Mouse (Mus musculus): ENCODE measurements around the gene Agap1.
"Not testable (repeated sequence)": the region's sequence is repeated elsewhere in the genome, so short reads cannot be mapped to it uniquely, and the experiment has no call there.

The Agap1 gene

DNA sequence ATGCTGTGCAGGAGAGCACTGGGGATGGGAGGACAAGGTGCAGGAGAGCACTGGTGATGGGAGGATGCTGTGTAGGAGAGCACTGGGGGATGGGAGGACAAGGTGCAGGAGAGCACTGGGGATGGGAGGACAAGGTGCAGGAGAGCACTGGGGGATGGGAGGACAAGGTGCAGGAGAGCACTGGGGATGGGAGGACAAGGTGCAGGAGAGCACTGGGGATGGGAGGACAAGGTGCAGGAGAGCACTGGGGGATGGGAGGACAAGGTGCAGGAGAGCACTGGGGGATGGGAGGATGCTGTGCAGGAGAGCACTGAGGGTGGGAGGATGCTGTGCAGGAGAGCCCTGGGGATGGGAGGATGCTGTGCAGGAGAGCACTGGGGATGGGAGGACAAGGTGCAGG, 47.3 kb downstream of the Agap1 start:
- not testable (repeated sequence) for DNase-seq (ENCODE audit: low spot score)

DNA sequence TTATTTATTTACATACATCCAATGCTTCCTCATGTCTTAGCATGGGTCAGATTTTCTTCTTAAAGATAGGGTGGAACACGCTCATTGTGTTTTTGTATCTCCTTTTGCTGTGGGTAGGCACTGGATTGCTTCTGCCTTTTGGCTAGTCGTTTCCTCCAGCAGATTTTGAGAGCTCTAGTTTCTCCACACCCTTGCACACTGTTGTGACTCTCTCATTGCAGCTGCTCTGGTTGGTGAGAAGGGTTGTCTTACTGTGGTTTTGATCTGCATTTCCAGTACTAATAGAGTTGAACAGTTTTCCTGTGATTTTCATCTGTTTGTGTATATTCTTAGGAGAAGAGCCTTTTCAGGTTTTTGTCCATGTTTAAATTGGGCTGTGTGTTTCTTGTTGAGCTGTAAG, 54.6 kb downstream of the Agap1 start:
- DNase-seq (ENCODE audit: low spot score), result no peak

- DNase-seq (ENCODE audit: low spot score), result no peak
These were observed 55.2 kb downstream of the Agap1 start for GRCm38 (mm10) chr1:89509763-89510340.

DNA sequence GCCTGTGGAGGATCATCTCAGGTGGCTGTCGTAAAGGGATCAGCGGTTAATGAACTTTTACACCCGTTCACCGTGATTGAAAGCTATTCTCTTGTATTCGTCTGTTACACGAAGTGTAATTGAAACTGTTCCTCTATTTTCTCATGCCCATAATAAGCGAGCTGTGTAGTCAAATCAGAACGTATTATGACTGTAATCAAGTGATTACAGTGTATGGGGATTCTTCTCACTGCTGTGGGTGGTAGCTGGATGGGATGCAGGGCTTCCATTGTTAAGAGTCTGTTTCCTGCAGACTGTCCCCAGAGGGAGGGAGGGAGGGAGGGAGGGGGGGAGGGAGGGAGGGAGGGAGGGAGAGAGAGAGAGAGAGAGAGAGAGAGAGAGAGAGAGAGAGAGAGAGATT, 56.1 kb downstream of the Agap1 start:
- no peak for DNase-seq (ENCODE audit: low spot score)

DNA sequence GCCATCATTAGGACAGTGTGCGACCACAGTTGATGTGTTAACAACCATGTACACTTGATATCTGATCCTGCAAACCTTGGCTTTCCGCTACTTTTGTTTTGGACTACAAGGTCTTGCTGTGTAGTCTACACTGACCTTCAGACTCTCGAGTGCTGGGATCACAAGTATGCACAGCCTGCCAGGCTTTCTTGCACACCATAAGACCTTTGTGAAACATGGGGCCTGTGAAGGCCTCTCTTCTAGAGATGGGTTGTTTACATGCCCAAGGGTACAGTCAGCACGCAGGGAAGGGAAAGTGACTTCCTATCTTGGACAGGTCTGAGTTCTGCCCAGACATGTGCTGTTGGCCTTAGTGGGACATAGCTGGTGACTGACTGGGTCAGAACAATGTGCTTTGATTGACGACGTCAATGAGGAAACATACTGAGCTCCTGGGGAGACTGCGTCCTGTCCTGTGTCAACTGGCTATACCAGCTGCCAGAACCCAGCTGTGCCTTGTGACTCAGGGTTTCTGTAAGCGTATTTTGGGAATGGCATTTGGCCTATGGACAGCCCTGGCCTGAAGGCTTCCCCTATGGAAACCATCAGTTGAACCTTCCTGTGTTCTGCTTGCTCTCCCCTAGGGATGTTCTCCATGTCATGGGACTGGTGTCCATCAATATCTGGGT, 59.1 kb downstream of the Agap1 start:
- DNase-seq (ENCODE audit: low spot score), result no peak

DNA sequence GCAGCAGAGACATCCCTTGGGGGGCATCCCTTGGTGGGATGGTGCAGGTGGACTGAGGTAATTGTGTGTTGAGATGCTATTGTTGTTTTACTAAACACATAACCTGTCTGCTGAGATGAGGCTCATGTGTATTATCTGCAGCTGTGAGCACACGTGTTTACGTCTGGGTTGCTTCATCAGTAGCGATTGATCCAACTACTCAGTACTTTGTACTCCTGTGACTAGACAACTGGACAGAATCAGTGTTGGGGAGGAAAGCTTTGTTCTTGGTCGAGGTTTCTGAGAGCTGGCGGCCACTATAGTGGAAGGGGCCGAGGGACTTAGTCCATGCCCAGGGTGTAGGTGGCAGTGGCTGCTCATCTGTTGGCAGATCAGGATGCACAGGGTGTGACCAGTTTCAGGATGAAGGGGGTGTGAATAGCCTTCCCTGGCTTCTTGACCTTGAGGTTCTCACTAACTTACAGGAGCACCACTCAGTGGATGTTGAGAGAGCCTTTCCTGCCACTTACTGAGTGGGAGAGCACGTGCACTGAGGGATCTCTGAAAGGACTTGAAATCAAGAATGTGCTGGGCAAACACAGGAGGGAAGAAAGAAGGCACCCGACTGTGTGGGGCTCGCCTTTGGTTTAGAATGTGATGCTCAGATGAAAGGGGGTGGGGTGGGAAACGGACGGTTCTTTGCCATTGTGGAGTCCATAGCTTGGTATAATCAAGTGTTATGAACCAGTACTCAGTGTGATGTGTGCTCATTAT, 61.4 kb downstream of the Agap1 start:
- DNase-seq (ENCODE audit: low spot score), result no peak

- no peak for DNase-seq (ENCODE audit: low spot score)
These were observed 63.2 kb downstream of the Agap1 start for GRCm38 (mm10) chr1:89517817-89518216.

- DNase-seq (ENCODE audit: low spot score), result no peak
These were observed 65.5 kb downstream of the Agap1 start for GRCm38 (mm10) chr1:89519914-89520643.

DNA sequence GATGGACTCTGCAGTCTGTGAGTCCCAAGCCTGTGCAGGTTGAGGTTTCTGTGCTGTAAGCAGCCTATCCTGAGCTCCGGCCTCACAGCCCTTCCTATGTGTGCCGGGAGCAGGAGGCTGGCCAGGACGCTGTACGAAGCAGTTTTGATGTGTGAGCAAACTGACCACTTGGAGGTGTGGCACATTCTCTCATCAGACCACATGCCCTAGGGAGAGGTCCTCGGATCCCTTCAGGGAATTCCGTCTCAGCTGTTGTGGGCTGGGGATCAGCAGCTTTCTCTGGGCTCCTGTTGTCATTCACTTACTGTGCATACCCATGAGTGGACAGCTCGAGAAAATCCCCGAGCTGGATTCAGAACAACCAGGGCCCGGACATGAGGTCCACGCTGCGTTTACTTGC, 66.8 kb downstream of the Agap1 start:
- DNase-seq (ENCODE audit: low spot score), result no peak

GRCm38 (mm10) chr1:89521935-89522535, 67.4 kb downstream of the Agap1 start:
- DNase-seq (ENCODE audit: low spot score), result no peak

- peak; percentile 93 for DNase-seq (ENCODE audit: low spot score)
These were observed 69.8 kb downstream of the Agap1 start for GRCm38 (mm10) chr1:89524369-89524768.

GRCm38 (mm10) chr1:89524998-89525397, 70.4 kb downstream of the Agap1 start:
- no peak for DNase-seq (ENCODE audit: low spot score)

- DNase-seq (ENCODE audit: low spot score), result no peak
These were observed 71.2 kb downstream of the Agap1 start for GRCm38 (mm10) chr1:89525825-89526224.

- DNase-seq (ENCODE audit: low spot score), result peak; percentile 39
These were observed 74.2 kb downstream of the Agap1 start for GRCm38 (mm10) chr1:89528671-89529276.

GRCm38 (mm10) chr1:89533702-89534101, 79.1 kb downstream of the Agap1 start:
- DNase-seq (ENCODE audit: low spot score), result no peak

GRCm38 (mm10) chr1:89535206-89535605, 80.6 kb downstream of the Agap1 start:
- no peak for DNase-seq (ENCODE audit: low spot score)

- DNase-seq (ENCODE audit: low spot score), result no peak
These were observed 83.7 kb downstream of the Agap1 start for GRCm38 (mm10) chr1:89538163-89538946.

GRCm38 (mm10) chr1:89539127-89539526, 84.5 kb downstream of the Agap1 start:
- DNase-seq (ENCODE audit: low spot score), result no peak

DNA sequence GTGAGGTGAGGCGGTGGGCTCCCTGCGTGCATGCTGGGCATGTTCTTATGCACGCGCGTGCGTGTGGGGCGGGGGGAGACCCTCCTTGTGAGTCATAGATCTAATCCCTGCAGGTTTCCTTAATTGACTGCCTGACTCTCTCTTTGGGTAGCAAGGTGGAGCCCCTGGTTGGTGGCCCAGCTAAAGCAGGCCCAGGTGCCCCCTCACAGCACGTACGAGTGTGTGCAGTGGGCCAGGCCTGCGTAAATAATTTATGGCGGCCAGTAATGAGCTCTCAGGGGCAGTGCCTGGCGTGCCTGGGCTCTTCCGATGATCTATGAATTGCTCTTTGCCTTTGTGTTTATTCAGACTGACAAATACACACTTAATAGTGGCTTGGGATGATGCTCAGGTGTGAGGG, 86.5 kb downstream of the Agap1 start:
- no peak for DNase-seq (ENCODE audit: low spot score)

DNA sequence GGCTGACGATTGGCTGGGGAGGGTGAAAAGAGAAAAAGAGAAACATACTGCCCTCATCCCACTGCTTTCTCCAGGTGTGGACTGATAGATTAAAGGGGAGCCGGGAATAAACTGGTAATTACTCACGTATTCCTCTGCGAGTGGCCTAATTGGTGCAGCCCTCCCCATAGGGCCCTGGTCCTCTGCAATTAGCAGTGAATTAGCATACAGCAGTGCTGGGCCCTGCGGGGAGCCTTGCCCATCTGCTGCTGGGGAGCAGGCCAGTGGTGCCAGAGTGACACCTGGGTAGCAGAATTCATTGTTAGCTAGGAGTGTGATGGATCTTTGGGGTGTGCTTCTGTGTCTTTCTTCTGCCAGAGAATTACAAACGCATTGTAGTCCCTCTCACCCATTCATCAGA, 87.9 kb downstream of the Agap1 start:
- DNase-seq (ENCODE audit: low spot score), result no peak

DNA sequence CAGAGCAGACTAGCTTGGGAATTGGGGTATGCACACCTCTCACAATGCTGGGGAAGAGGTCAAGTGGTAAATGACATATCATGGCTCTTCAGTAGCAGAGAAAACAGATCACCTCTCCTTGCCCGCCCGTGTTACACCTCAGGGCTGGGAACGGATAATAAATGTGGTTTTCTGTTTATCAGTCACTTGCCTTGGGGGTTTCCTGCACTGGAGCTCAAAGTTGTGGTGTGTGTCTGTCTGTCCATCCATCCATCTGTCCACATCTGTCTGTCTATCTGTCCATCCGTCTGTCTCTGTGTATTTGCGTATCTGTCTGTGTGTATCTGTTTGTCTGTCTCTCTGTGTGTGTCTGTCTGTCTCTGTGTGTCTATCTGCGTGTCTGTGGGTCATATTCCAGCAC, 88.7 kb downstream of the Agap1 start:
- no peak for DNase-seq (ENCODE audit: low spot score)
